Mouse (Mus musculus) cerebellum, postnatal 36 days (tissue): ENCODE results near the gene Olfr123.

Experiments used
- DNase-seq, 2 experiments: peaks; one replicate each; pipeline ENCODE4 v3.0.0; 2021 to 2022; ENCODE audit warnings: mixed read lengths in 2 of 2

The Olfr123 gene

DNA sequence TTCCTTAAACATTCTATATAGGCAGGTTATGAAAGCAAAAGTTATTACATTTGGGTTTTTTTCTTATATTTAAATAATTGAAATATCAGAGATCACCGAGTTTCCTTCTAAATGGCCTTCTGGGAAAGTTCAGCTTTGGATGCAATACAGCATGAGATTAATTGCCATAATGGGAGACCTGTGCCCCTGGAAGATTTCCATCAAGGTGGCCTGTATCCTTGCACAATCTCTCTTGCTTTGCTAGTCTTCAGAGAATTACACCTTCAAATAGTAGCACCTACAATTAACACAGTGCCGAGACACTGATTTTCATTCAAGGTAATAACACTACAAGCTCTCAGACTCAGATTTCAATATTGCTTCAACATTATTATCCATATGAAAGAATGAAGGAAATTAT is at the start of gene Olfr123:
Olfr123 (plus strand) TSS at position 301 of the 400 bp plus-strand sequence.
- no peak for DNase-seq

DNA sequence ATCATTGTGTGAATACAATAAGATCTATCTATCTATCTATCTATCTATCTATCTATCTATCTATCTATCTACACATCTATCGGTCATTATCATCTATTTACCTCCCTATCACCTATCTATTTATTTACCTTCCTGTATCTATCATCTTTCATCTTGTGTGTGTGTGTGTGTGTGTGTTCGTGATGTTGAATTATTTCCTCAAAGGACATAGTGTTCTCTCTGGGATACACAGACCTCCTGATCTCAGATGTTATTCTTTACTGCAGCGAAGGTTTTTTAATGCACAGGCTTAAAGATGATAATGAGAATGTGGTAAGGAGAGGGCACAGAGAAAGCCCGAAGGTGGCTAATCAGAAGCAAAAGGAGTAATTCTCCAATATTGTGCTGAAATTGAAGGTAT is 25.0 kb upstream of the Olfr123 start, which contains the start of gene Olfr122:
Olfr122 (plus strand) TSS at position 301 of the 400 bp plus-strand sequence.
- DNase-seq, result no peak

DNA sequence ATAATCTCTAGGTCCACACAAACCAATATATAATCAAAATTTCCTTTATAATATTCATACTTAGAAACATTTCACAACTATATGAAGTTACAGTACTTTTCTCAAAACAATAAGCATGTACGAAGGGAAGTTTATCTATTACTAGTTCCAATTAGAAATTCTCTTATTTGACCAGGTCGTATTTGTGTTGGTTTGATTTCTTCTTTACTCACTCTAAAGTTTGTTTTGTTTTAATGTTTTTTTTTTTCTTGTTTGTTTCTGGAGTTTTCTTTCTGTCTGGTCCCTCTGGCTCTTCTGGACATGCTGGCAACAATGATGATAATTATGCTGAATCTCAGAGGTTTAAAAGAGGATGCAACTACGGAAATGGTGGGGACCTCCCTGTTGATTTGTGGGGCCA is 6.3 kb downstream of the Olfr123 start, which contains the start of gene Olfr124:
Olfr124 (plus strand) TSS at position 301 of the 400 bp plus-strand sequence.
- DNase-seq, result no peak

DNA sequence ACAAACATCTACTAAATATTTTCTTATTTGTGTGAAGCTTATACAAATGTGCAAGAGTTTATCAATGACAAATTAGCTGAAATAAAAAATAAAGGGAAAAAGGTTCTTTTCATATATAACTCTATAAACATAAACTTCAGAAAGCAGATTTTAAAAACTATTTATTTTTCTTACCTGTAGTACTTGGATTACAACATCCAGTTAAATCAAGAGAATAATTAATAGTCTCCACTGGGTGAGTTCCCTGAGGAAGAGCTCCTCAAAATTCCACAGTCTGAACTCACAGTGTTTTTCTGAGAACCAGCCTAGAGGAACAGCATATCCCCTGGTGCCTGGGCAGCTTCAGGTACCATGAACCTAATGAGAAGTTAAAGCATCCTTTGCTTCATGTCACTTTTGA is 39.3 kb downstream of the Olfr123 start, which contains the start of gene Olfr125:
Olfr125 (plus strand) TSS at position 301 of the 400 bp plus-strand sequence.
- DNase-seq, result no peak

DNA sequence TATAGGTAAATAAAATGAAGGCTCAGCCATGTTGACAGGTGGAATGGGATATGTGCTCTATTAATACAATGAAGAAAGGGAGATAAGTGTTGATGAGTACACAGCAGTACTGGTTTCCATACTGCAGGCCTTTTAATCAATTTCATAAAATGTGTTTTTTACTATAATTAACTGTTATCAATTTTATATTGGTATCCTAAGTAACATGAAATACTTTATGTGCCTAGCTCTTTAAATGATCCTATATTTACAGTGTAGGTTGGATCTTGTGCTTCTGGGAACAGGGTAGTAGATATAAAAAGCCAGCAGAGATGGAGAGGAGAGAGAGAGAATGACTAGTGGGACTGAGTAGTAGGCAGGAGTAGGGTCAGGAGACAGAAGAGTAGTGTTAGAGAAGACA is 53.9 kb downstream of the Olfr123 start, which contains the start of gene Olfr126:
Olfr126 (plus strand) TSS at position 301 of the 400 bp plus-strand sequence.
- no peak for DNase-seq
